Mouse (Mus musculus) liver, adult 2 months (tissue): Measurements from ENCODE around the gene Lhx5. TPM values are rescaled to one million over a fixed set of nuclear protein-coding genes. Genes with fewer than 3 reads are reported as not detected.

Experiments used
- DNase-seq: peaks from one replicate; pipeline ENCODE4 v3.0.0-alpha.2; 2011; ENCODE audit warnings: low read depth, low spot score; ENCODE audit errors: extremely low read depth
- H3K27ac ChIP-seq: fragments of 200-500 bp; replicated peaks from 2 replicates; pipeline ENCODE4 v1.5.1; 2012; ENCODE audit warnings: low read depth, mild to moderate bottlenecking, control low read depth, inconsistent platforms, low read length; ENCODE audit not compliant: insufficient read depth
- H3K27me3 ChIP-seq: fragments of 200-500 bp; 2 replicates; pipeline ENCODE4 v1.6.1; 2012; ENCODE audit warnings: mild to moderate bottlenecking, moderate library complexity, low read length, inconsistent platforms; ENCODE audit not compliant: control insufficient read depth, insufficient read depth
- H3K36me3 ChIP-seq: fragments of 200-500 bp; 2 replicates; pipeline ENCODE4 v1.6.1; 2012; ENCODE audit warnings: low read length, inconsistent platforms; ENCODE audit not compliant: control insufficient read depth, insufficient read depth
- H3K4me1 ChIP-seq: fragments of 200-500 bp; 2 replicates; pipeline ENCODE4 v1.6.1; 2011; ENCODE audit warnings: low read length; ENCODE audit not compliant: control insufficient read depth, insufficient read depth
- H3K4me3 ChIP-seq: fragments of 200-500 bp; 2 replicates; pipeline ENCODE4 v1.5.1; 2011; ENCODE audit warnings: low read depth, mild to moderate bottlenecking, control low read depth, low read length, moderate library complexity; ENCODE audit not compliant: insufficient read depth
- H3K79me2 ChIP-seq: fragments of 200-500 bp; 2 replicates; pipeline ENCODE4 v1.6.1; 2012; ENCODE audit warnings: inconsistent platforms, mild to moderate bottlenecking, low read length, moderate library complexity; ENCODE audit not compliant: control insufficient read depth, insufficient read depth
- H3K9ac ChIP-seq: fragments of 200-500 bp; 2 replicates; pipeline ENCODE4 v1.6.1; 2012; ENCODE audit warnings: low read depth, mild to moderate bottlenecking, control low read depth, inconsistent platforms, low read length
- CTCF ChIP-seq: fragments of 200-500 bp; IDR thresholded peaks from 2 replicates; pipeline ENCODE4 v1.5.1; 2011; ENCODE audit warnings: low read depth, low read length, control low read depth
- POLR2A ChIP-seq: fragments of 200-500 bp; IDR thresholded peaks from 2 replicates; pipeline ENCODE4 v1.6.1; 2011; ENCODE audit warnings: low read length, control low read depth; ENCODE audit not compliant: insufficient read depth; ENCODE audit errors: extremely low read depth
- WGBS: fragments of 180-500 bp; shearing (Covaris S2); methylation state at CpG from one replicate; pipeline ENCODE4 v1.1.7; 2018; 5-methylcytosine and 5-hydroxymethylcytosine counted together
- polyA plus RNA-seq: library from polyadenylated mRNA; depleted of rRNA; stranded (reverse); fragments of >200 nt; gene quantifications from 2 replicates; pipeline ENCODE4 v1.2.3, GENCODE M21; 2012
- total RNA-seq: library from RNA; depleted of rRNA; stranded (reverse); fragments of >200 nt; gene quantifications from 2 replicates; pipeline ENCODE4 v1.2.3, GENCODE M21; 2014

The Lhx5 gene
- total and polyA plus RNA-seq, 2 experiments: not detected

GRCm38 (mm10) chr5:120435006-120435681 lies 3.6 kb downstream of the Lhx5 start:
- DNase-seq: no peak
- peaks cover 48% of the 10 kb centered on the region for H3K27me3 ChIP-seq
- no peak overlapping the region for H3K9ac ChIP-seq
- H3K4me1 ChIP-seq: no peaks in the 10 kb centered on the region
- H3K79me2 ChIP-seq: no peaks in the 10 kb centered on the region
- no peak overlapping the region for H3K4me3 ChIP-seq
- TF ChIP-seq CTCF (no peak), POLR2A (no peak)
- no peaks in the 10 kb centered on the region for H3K36me3 ChIP-seq
- WGBS: 2% methylated on average over 44 of the region's 44 CpGs
- H3K27ac ChIP-seq: no peak overlapping the region

- no peak for DNase-seq
- no peak overlapping the region for H3K9ac ChIP-seq
- TF ChIP-seq POLR2A: no peak
- TF ChIP-seq CTCF: no peak
- no peaks in the 10 kb centered on the region for H3K4me1 ChIP-seq
- H3K36me3 ChIP-seq: no peaks in the 10 kb centered on the region
- H3K27me3 ChIP-seq: peaks cover 46% of the 10 kb centered on the region
- no peak overlapping the region for H3K27ac ChIP-seq
- H3K4me3 ChIP-seq: no peak overlapping the region
- WGBS: 2% methylated on average over 47 of the region's 47 CpGs
- no peaks in the 10 kb centered on the region for H3K79me2 ChIP-seq
Observed at GRCm38 (mm10) chr5:120435731-120436501, 4.4 kb downstream of the Lhx5 start.

GRCm38 (mm10) chr5:120436885-120437495 lies 5.5 kb downstream of the Lhx5 start:
- Histone ChIP-seq H3K4me1 (no peaks in the 10 kb centered on the region), H3K27me3 (peaks cover 36% of the 10 kb centered on the region), H3K36me3 (no peaks in the 10 kb centered on the region), H3K27ac (no peak overlapping the region), H3K79me2 (no peaks in the 10 kb centered on the region), H3K9ac (no peak overlapping the region), H3K4me3 (no peak overlapping the region)
- WGBS: 2% methylated on average over 18 of the region's 18 CpGs
- DNase-seq: no peak
- TF ChIP-seq CTCF (no peak), POLR2A (no peak)

GRCm38 (mm10) chr5:120437539-120437938 lies 6.0 kb downstream of the Lhx5 start:
- no peaks in the 10 kb centered on the region for H3K4me1 ChIP-seq

GRCm38 (mm10) chr5:120437986-120438385 lies 6.5 kb downstream of the Lhx5 start:
- Histone ChIP-seq H3K27me3 (peaks cover 30% of the 10 kb centered on the region), H3K9ac (no peak overlapping the region), H3K4me3 (no peak overlapping the region), H3K4me1 (no peaks in the 10 kb centered on the region), H3K36me3 (no peaks in the 10 kb centered on the region), H3K27ac (no peak overlapping the region), H3K79me2 (no peaks in the 10 kb centered on the region)
- no peak for TF ChIP-seq POLR2A
- TF ChIP-seq CTCF: no peak
- DNase-seq: no peak
- 4% methylated on average over 33 of the region's 33 CpGs for WGBS

More at GRCm38 (mm10) chr5:120437539-120437938, 6.0 kb downstream of the Lhx5 start:
- WGBS: 8% methylated on average over 17 of the region's 17 CpGs
- DNase-seq: no peak
- Histone ChIP-seq H3K4me3 (no peak overlapping the region), H3K79me2 (no peaks in the 10 kb centered on the region), H3K27me3 (peaks cover 31% of the 10 kb centered on the region), H3K27ac (no peak overlapping the region), H3K36me3 (no peaks in the 10 kb centered on the region), H3K9ac (no peak overlapping the region)
- TF ChIP-seq POLR2A: no peak
- no peak for TF ChIP-seq CTCF
